Mouse (Mus musculus): ENCODE measurements around the gene Msi2.

- no peak for TF ChIP-seq CTCF (IDR thresholded peaks at IDR 0.05; ENCODE audit: extremely low read depth, insufficient read depth, insufficient read length, insufficient replicate concordance)
- no peak for TF ChIP-seq POLR2A (IDR thresholded peaks at IDR 0.05; ENCODE audit: low read depth, low read length)
Measured at GRCm38 (mm10) chr11:88537344-88537743, 181.0 kb downstream of the Msi2 start.
